In genomic region chr9:14002236-14002635, GRCm38 (mm10) we compare ENCODE assay signal across 14 mouse cellular contexts.
DNase-seq lines count a peak whose midpoint lies in the region; ATAC-seq lines count a peak whose summit lies in the region.
"Had no signal": no experiment of that assay in that cellular context is flagged by ENCODE, and none has a peak within 500 bp of the region (broad histone marks: within the 10 kb centered on the region; RNA-seq: fewer than 3 reads in every experiment).

No protein-coding gene starts in this region.

- DNase-seq in forebrain, embryonic 14.5 days (ENCODE audit: low spot score): peak; percentile 56
- no peak for DNase-seq in forebrain, embryonic 11.5 days (ENCODE audit: low spot score)
- DNase-seq in layer of hippocampus, postnatal 14 days (ENCODE audit: low spot score in 2 of 2): peak; percentile 34 to 37
- DNase-seq in layer of hippocampus, adult 8-10 months (ENCODE audit: low spot score in 2 of 2): no peak
- DNase-seq in brain, adult 2 months (ENCODE audit: low read depth, low spot score): peak; percentile 35
- no peak for DNase-seq in adrenal gland, postnatal 10 days
- DNase-seq: cerebellum, adult 11 months; heart, adult 18-20 months; right cerebral cortex, postnatal 25 days had no signal

- no peaks in the 10 kb centered on the region for H3K9me3 ChIP-seq in forebrain, embryonic 14.5 days (replicated peaks; ENCODE audit: control insufficient read depth, low read length)
- no peaks in the 10 kb centered on the region for H3K9me3 ChIP-seq in forebrain, embryonic 11.5 days (ENCODE audit: control insufficient read depth, low read length)
- H3K9me3 ChIP-seq: heart, embryonic 15.5 days; midbrain, embryonic 10.5 days had no signal

- H3K36me3 ChIP-seq in forebrain, embryonic 14.5 days (ENCODE audit: control insufficient read depth, insufficient read depth, low read length): no peaks in the 10 kb centered on the region
- H3K36me3 ChIP-seq in forebrain, embryonic 11.5 days (ENCODE audit: control insufficient read depth, insufficient read depth, low read length): no peaks in the 10 kb centered on the region
- H3K36me3 ChIP-seq: heart, embryonic 15.5 days; midbrain, embryonic 10.5 days had no signal

- ATAC-seq in forebrain, embryonic 14.5 days: peak; percentile 44
- ATAC-seq in forebrain, embryonic 11.5 days (replicated peaks; ENCODE audit: low FRiP score): no peak
- peak; percentile 25 for ATAC-seq in granulocyte monocyte progenitor cell, adult 5-6 weeks (replicated peaks; ENCODE audit: poor library complexity, severe bottlenecking)
- ATAC-seq: liver, postnatal 0 days had no signal

- peaks cover 9% of the 10 kb centered on the region; the same call in 1 of the 2 replicates for H3K4me1 ChIP-seq in forebrain, embryonic 14.5 days (ENCODE audit: control insufficient read depth, insufficient read depth, low read length)
- H3K4me1 ChIP-seq in forebrain, embryonic 11.5 days (replicated peaks; ENCODE audit: control insufficient read depth, insufficient read depth, low read length): no peaks in the 10 kb centered on the region

- H3K4me3 ChIP-seq in forebrain, embryonic 14.5 days (ENCODE audit: low read depth, low read length): no peak overlapping the region
- no peak overlapping the region for H3K4me3 ChIP-seq in forebrain, embryonic 11.5 days (ENCODE audit: low read depth, low read length)
- H3K4me3 ChIP-seq: erythroblast, embryonic 14.5 days; heart, embryonic 15.5 days; midbrain, embryonic 10.5 days had no signal

- 44% methylated on average over 2 of the region's 2 CpGs for WGBS in forebrain, embryonic 14.5 days
- 49% methylated on average over 2 of the region's 2 CpGs for WGBS in forebrain, embryonic 11.5 days

- no peak overlapping the region for H3K4me2 ChIP-seq in forebrain, embryonic 14.5 days (ENCODE audit: low read length)
- H3K4me2 ChIP-seq in forebrain, embryonic 11.5 days (ENCODE audit: low read depth, low read length, severe bottlenecking): no peak overlapping the region
- H3K4me2 ChIP-seq: heart, embryonic 15.5 days had no signal

- no peak overlapping the region for H3K9ac ChIP-seq in forebrain, embryonic 14.5 days (ENCODE audit: low read length)
- H3K9ac ChIP-seq in forebrain, embryonic 11.5 days (ENCODE audit: low read length): no peak overlapping the region
- H3K9ac ChIP-seq: heart, embryonic 15.5 days; liver, postnatal 0 days had no signal

- H3K27me3 ChIP-seq in forebrain, embryonic 14.5 days (replicated peaks; ENCODE audit: control insufficient read depth, insufficient read depth, low read length): no peaks in the 10 kb centered on the region
- H3K27me3 ChIP-seq in forebrain, embryonic 11.5 days (ENCODE audit: control insufficient read depth, insufficient read depth, low read length): no peaks in the 10 kb centered on the region

- no peak overlapping the region for H3K27ac ChIP-seq in forebrain, embryonic 14.5 days (ENCODE audit: low read depth, low read length)
- no peak overlapping the region for H3K27ac ChIP-seq in forebrain, embryonic 11.5 days (ENCODE audit: low read depth, low read length)
- H3K27ac ChIP-seq: heart, embryonic 15.5 days; midbrain, embryonic 10.5 days had no signal

Comparison
In these comparisons a context has a peak if more than half of its experiments do, and no peak if none do; other contexts are left out.
1. DNase-seq: peak in forebrain, embryonic 14.5 days (single experiment), layer of hippocampus, postnatal 14 days (2 of 2) and brain, adult 2 months (single experiment); none in forebrain, embryonic 11.5 days (single experiment), layer of hippocampus, adult 8-10 months (0 of 2) and adrenal gland, postnatal 10 days (single experiment).